Mouse (Mus musculus): ENCODE data around the gene Neurod2.

Gene Neurod2

DNA sequence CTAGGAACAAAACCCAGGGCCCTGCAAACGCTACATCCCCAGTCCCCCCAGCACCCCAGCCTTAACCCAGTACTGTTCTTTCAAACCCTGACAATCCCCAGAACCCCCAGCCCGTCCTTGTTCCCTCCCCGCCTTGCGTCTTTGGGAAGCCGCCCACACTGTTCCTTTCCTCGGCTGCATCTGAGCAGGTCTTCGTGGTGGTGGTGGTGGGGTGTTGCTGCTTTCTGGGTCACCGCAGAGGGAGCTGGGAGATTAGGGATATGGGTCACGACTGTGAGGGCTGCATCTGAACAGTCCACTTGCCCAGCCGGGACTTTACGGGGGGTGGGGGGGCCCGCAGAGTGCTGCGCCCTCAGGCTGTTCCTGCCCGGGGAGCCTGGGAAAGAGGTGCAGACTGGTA is 25.0 kb upstream of the Neurod2 start:
- in situ Hi-C loops (cut with MboI), result no loop called here

DNA sequence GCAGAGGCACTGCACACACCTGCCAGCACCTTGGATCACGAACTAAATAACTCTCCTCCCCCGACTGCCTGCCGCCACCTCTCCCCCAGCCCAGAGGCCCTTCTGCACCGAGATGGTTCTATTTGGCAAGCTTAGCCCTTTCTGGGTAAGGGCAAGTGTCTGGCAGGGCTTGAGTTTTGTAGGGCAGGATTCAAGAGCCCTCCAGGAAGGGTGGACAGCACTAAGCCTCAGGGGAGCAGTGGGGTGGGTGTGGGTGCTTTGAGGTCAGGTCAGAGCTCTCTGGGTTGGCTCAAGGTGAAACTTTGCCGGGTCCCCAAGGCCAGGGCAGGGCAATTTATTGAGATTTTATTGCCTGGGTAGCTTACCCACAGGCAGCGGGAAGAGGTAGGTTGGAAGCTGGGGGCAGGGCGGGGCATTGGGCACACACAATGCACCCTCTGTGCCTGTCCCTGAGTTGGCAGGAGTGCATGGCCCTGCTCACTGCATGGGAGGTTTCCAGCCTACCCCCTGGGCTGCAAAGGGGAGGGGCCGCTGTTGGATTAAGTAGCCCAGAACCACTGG is 24.3 kb upstream of the Neurod2 start:
- in situ Hi-C loops (cut with MboI), result no loop called here

DNA sequence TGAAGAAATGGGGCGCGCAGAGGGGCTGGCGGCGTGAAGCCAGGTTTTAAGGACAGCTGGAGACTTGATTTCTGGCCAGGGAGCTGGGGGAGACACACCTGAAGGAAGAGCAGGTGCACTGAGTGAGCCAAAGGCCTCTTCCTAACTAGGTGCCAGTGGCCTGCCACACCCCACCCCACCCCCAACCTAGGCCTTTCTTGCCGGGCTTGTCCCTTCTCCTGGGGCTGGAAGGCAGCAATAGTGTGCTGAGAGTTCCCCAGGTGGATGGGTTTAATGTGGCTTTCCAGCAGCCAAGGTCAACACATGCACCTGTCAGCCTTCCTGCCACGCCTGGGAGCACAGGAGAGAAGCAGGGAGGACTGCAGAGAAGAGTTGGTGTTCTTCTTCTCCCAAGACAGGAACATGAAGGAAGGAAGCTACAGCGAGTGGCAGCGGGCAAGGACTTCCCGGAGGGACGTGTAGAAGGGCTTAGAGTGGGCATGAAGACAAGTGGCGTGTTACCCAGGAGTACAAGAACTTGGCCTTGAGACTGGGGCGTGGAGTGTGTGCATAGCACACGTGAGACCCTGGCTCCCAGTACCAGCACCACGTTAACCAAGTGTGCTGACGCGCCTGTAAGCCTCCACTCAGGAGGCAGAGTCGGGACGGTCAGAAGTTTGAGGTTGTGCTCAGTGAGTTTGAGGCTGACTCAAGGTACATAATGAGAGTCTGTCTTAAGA is 23.0 kb upstream of the Neurod2 start:
- in situ Hi-C loops (cut with MboI), result no loop called here

DNA sequence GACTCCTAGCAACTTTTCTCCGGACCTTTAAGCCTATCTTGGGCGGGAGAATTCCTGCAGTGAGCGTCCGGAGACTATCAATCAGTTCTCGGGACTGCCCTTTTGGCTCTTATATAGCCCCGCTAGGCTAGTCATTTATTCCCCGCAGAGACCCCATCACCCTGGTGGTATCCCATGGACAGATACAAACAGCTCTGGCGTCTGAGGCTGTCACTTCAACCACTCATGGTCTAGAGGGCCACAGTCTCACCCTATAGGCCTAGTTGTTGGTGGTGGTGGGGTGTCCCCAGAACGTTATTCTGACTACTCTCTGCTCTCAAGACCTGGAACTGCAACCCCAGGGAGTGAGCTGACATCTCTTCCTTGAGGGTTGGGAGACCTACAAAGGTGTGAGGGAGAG is 19.9 kb upstream of the Neurod2 start:
- in situ Hi-C loops (cut with MboI), result no loop called here

DNA sequence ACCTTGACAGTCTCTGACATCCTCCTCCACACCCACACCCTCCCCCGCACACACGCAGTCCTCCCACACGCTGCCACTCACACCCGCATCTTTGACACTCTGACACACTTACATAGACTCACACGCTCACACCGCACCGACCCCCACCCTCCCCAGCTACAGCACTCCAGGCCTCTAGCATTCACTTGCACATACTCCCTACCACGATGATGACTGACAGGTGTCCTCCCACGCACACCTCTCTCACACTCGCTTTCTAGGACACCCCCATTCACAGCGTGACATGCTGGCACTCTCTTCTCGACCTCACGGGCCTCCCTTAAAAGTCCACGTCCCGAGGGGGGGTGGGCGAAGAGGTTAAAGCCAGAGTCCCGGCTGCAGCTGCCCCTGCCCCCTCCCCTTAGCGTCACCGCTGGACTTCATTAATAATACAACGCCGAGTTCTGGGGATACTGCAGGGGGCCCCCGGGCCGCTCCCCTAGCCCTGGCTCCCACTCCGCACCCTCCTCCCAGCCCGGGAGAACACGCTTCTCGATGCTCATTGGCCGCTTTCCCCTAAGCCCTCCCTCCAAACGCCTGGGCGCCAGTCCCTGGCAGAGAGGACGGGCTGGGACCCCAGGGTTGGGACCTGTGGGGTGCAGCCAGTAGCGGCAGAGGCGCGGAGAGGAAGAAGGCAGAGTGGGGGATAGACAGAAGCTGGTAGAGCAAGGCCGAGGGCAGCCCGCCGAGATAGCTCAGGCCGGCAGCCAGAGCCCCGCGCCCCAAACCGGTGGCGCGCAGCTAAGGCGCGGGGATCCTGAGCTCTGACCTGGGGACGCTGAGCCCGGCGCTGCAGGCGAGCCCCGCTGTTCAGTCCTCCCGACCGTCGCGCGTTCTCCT is 18.9 kb upstream of the Neurod2 start, which contains the start of gene Ppp1r1b:
Gene Ppp1r1b (plus strand): TSS at position 322 of the 879 bp plus-strand sequence.
- in situ Hi-C loops (cut with MboI), result no loop called here

DNA sequence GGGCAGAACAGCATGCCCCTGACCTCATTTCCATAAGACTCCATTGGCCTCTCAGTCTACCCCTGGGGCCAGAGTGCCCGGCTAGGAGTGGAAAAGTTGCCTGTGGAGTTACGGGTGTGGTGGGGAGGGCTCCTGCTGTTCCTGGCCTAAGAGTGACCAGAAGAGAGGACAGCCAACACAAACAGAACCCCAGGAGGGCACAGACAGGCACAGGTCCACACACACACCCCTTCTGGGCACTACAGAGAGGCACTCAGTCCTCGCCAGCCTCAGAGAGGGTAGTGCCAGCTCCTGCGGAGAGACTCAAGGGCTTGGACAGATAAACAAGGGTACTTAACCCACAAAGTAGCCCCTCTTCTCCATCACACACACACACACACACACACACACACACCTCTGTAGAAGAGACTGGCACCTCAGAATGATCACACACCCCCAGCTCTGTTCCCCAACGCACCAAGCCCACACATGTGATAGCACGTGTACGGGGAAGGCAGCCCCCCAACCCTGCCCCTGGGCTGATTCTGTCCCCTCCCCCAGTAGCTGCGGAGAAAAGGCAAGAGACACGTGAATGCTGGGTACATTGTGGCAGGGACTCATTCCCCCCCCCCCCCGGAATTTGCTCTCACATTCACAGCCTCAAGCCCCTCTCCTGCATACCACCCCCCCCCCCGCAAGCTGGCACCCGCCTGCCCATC is 18.1 kb upstream of the Neurod2 start:
- in situ Hi-C loops (cut with MboI), result no loop called here

DNA sequence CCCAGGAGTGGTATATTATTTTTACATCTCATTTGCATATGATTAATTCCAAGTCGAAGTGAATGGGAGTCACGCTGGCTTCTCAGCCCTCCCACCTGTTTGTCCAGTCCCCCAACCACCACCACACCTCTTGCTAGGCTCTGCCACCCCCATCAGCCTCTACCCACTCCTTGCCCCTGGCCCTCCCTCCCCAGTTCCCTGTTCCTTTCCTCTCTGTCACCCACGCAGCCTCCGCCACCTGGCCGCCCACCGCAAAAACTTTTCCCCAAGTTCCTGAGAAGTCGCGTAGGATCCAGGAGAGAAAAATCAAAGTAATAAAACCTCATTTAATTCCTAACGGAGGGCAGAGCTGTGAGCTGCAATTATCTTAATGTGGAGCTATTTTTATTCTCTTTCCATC is 16.7 kb upstream of the Neurod2 start:
- in situ Hi-C loops (cut with MboI), result no loop called here

DNA sequence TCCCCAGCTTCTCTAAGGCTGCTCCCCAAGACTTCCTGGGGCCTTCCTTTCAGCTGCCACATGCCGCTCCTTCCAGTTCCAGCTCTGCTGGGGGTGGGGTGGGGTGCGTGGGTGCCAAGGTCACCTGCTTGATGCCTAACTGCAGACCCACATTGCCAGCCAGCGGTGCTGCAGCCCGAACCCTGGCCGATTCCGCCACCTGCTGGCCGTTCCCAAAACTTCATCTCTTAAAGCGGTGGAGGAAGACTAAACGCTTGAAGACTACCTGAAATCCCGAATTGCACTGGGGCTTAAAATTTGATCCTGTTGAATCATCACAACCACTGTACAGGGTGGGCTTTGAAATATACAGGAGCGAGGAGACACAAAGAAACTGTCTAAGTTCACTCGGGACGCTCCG is 15.8 kb upstream of the Neurod2 start:
- in situ Hi-C loops (cut with MboI), result no loop called here

DNA sequence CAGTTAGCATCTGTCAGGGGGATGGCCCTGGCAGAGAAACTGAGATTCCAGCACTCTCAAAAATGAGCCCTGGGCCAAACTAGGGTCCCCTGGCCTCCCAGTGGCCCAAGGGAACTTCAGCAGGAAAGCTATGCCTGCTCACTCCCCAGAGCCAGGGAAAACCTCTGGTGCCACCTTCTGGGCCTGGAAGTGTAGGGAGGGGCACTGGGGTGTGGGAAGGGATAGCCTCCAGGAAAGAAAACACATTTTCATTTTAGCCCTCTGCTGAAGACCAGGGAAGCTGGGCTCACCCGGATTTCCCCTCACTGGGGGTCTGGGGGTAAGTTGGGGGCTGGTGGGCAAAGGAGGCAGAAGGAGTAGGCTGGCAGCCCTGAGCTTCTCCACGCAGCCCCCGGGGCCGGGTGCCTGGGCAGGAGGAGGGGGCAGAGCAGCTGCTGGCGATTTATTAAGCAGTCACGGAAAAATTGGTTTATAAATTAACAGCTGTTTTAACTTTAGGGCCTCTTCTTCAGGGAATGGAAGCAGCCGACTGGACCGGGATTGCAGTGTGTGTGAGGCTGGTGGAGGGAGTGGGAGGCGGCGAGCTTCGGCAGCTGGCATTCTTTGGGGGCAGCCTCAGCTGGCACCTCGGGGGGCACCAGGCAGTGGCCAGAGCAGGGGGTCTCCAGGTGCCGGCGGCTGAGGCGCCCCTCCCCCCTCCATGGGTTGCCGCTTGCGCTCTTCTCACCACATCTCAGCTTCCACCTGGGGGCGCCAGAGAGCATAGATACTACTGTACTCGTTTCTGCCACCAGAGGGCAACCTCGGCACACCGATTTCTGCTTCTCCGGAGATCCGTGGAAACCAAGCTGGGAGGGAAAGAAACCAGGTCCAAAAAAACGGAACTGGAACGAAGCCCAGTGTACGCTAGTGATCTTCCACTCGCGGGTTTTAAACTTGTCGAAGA is 12.8 kb upstream of the Neurod2 start:
- in situ Hi-C loops (cut with MboI), result no loop called here

DNA sequence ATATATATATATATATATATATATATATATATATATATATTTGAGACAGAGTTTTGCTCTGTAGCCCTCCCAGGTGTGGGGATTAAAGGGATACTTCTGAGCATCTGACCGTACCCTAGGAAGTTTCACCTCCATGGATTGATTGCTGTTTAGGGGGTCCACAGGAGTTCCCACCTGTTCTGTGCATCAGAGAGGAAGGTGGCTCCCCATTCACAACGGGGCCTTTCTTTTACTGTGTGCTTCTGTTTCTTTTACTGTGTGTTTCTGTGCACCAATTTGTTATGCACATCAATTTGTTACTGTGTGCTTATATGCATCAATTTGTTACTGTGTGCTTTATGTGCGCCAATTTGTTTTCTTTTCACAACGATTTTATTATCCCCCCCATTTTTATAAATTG is 11.7 kb upstream of the Neurod2 start:
- in situ Hi-C loops (cut with MboI), result no loop called here

DNA sequence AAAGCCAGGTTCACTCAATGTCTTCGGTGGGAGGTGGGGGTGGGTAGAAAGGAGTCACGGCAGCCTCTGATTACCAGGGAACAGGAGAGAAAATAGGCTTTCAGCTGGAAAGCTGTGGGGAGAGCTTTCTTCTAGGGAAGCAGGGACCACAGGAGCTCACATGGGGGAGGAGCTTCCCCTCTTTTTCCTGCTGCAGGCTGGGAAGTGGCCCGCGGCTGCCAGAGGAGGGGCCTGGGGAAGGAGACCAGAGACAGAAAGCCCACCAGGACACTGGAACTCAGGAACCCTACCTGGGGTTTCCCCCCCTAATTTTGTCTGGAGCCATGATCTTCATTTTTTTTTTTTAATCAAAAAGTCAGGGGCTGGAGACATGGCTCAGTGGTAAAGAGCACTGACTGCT is 11.1 kb upstream of the Neurod2 start:
- in situ Hi-C loops (cut with MboI), result no loop called here

DNA sequence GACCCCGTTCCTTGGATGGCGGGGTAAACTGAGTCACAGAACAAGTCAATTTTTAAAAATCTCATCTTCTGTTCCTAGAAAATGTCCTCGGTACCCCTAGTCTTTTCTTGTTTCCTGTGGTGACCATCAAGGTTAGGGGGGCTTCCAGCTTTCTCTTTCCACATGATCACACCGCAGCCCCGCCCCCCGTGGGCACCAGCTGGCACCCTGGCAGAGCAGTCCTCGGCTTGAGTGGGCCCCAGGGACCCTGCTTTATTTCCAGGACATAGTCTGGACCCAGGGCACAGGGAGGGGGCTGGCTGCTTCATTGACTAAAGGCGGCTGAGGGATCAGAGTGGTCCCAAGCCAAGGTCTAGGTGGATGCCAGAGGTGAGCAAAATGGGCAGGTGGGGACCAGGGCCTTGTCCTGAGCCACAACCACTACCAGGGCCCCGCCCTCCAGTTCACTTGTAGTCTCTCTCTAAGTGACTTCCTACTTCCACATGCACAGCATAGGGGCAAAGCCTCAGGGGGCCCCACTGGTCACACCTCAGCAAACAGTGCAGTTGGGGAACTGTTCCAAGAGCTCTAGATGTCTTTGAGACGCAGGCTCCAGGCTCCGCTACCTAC is 10.3 kb upstream of the Neurod2 start:
- in situ Hi-C loops (cut with MboI), result no loop called here

DNA sequence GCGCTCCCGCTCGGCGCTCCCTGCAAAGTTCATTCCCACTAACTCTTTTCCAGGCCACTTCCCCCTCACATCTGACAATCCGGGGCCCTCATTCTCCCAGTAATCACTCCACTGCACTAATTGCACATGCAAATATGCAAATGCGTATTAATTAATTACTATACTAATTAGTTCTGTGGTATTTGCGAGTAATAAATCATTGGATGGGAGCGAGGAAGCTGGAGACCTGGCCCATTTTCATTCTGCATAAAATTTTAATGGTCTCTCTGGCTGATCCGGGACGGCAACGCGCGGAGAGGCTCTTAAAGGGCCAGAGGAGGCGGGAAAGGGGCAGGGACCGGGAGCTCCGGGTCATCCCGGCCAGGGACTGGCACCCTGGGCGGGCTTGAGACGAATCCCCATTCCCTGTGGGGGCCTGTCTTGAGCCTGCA is 9.6 kb upstream of the Neurod2 start:
- in situ Hi-C loops (cut with MboI), result no loop called here

DNA sequence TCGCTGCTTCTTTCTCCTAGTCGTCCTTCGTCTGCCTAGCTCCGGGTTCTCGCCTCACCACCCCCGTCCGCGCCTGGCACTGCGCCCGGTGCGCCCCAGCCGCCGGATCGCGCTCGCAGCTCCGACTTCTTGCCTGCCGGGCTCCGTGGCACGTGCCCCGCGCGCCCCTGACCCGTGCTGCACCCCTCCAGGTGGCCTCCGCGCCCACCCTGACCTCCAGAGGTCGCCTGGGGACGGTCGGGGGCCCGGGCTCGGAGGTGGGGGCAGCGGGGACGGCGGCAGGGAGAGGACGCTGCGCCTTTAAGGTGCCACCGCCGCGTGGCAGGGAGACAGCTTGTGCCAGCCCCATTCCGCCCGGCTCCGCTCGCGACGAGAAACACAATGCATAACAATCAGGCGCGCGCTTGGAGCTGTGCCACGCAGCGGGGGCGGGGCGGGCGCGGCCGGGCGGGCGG is 9.1 kb upstream of the Neurod2 start:
- in situ Hi-C loops (cut with MboI), result no loop called here

DNA sequence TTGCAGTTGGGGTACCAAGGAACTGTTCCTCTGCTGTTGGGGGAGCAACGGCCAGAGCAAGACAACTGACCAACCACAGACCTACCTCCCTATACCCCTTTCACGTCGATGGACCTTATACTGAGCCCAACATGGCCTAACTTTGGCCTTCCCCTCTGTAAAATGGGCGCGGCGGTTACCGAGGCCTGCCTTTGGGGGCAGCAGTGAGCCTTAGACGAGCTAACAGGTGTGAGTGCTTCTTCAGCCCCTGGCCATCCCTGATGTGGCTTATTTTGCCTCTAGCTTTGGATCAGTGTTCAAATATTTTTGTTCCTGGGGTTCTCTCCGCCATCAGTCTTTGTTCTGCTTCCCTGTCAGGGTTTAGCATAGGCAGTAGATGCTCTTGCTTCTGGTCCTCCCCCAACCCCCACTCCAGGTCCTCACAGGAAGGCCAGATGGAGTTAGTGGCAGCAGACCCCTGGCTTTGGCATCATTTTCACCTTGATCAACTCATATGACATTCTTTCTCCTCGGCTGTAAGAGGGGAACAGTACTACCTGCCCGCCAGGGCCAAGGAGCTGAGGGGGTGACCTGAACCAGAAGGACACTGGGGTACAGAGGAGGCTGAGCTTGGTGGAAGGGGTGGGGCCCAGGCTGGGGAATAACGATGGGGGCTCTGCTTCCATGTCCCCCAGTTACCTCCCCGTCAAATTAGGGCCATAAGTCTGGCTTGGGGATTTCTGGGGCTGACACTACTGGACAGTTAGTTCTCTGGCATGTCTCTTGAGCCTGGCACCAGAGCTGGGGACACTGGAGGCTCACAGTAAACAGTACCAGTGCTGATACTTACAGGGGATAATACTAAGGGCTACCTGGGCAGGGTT is 7.0 kb upstream of the Neurod2 start:
- in situ Hi-C loops (cut with MboI), result no loop called here

DNA sequence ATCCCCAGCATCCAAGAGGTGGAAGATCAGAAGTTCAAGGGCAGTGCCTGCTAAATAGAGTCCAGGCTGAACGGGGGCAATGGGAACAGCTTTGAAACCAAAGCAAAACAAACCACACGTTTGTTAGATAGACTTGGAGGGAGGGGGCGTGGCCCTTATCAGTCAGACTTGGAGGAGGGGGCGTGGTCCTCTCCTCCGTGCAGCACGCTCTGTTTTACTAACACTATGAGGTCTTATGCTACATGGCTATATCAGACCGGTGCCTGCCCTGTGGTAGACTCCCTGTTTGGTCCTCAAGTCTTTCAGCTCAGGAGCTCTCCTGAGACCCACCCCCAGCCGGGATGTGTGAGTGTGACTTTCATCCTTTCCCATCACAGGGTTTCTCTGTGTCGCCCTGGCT is 5.8 kb upstream of the Neurod2 start:
- in situ Hi-C loops (cut with MboI), result no loop called here

DNA sequence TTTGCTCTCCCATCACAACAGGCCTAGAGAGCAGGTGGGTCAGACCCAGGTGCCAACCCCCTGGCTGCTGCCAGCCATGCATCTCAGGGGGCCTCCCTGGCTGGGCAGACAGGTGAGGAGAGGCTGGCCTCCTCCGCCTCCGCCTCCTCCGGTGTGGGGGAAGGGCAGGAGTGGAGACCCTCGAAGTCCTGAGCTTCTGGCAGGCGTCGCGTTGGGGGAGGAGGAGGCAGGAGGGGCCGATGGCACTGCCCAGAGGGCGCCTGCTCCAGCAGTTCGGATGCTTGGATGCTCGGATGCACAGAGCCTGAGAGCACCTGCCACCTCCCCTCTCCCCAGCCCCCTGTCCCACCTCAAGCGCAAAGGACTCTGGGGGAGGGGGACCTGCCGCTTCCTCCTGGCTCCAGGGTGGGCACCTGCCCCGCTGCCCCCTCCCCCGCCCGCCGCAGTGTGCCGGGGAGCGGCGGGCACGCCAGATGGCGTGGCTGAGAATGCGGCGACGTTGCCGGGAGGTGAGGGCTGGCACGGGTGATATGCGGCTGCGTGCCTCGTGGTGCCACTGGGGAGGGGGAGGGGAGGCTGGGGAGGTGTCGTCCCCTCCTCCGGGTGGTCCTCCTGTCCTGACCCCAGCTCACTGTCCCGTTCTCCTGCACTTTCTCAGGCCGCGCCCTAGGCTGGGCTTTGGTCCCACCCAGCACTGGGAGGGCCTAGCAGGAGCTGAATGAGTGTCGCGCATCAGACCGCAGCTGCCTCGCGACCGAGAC is 4.7 kb upstream of the Neurod2 start:
- in situ Hi-C loops (cut with MboI), result no loop called here

DNA sequence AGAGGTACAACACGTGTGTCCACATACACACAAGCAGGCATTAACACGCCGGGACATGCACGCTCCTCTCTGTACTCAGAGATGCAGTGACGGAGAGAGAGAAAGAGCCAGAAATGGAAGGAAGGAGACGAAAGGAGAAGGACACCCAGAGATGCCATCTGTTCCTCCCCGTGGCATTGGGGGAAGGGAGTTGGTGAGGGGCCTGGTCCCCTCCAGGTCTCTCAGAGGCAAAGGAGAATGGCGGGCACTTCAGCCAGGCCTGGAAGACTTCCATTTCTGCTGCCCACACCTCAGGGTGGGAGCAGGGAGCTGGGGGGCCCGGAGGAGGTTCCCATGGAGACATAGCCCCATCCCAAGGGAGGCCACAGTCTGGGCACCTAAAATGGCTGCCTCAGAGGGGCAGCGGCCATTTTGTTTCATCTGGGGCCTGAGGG is 3.8 kb upstream of the Neurod2 start:
- in situ Hi-C loops (cut with MboI), result no loop called here

DNA sequence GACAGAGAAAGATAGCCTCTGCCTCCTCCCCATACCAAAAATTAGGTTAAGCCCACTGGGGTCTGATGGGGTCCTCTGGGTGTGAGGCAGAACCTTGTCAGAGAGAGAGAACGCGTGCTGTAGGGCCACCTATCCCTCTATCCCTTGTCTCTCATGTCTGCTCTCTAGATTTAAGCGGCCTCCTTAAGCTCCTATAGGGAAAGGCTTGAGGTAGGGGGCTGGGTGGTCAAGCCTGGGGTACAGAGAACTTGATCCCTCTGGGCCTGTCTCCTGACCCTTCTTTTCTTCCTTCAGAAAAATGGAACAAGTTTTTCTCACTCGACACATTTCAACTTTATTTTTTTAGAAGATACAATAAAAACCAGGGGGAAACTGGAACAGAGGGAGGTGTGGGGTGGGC is 3.4 kb upstream of the Neurod2 start:
- in situ Hi-C loops (cut with MboI), result no loop called here

Measured in mature B cell (primary cell).